In the genomic region with DNA sequence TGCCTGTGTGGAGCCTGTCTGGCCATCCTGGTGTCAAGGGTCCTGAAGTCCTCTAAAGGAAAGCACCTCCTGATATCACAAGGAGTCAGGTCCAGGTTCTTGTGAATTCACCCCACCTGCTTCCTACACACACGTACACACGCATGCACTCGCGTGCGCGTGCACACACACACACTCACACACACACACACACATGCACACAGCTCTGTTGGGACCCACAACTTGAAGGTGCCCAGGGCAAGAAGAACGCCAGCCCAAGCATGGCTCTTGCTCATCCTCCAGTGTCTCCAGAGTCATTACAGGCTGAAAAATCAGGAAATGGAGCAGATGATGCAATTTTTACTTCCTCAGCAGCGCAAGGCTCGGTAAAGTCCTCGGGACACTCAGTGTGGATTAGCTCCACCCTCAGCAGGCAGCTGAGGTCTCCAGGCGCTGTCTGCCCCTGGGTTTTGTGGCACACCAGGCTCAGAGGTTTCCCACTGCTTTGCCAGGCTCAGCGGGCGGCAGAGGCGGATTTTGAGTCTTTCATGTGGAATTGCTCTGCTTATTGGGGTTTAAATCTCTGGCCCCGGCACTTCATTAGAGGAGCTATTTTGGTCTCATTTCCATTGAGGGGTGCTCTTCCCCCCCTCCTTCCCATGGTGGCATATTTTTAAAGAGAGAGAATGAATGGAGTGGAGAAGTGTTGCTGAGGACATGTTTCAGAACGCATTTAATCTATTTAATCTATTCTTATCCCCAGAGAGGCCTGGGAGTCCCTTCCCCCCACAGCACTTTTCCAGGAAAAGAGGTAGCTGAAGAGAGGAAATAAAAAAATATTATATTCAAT, we compare ENCODE assay signal across 9 mouse cellular contexts. TPM values are rescaled to one million over a fixed set of nuclear protein-coding genes. Genes with fewer than 3 reads are reported as not detected.
DNase-seq lines count a peak whose midpoint lies in the region; ATAC-seq and TF ChIP-seq lines count a peak whose summit lies in the region.
"Had no signal": no experiment of that assay in that cellular context is flagged by ENCODE, and none has a peak within 500 bp of the region (broad histone marks: within the 10 kb centered on the region; RNA-seq: fewer than 3 reads in every experiment).

No protein-coding gene starts in this region.

- peak overlapping the region; percentile 47 for H3K9ac ChIP-seq in heart, embryonic 13.5 days
- H3K9ac ChIP-seq in stomach, postnatal 0 days (ENCODE audit: low read length): no peak overlapping the region
- H3K9ac ChIP-seq in kidney, embryonic 14.5 days (ENCODE audit: low read depth, low read length): no peak overlapping the region

- ATAC-seq in heart, embryonic 13.5 days (ENCODE audit: extremely low read depth, insufficient number of reproducible peaks, low FRiP score, low TSS enrichment): no peak
- ATAC-seq in stomach, postnatal 0 days (ENCODE audit: low FRiP score, low TSS enrichment): no peak
- no peak for ATAC-seq in kidney, embryonic 14.5 days (ENCODE audit: low FRiP score, low TSS enrichment)
- ATAC-seq: activated CD4-positive, CD25-positive, alpha-beta regulatory T cell, adult 4 months had no signal

- no peak for TF ChIP-seq EP300 in stomach, postnatal 0 days (optimal IDR thresholded peaks at IDR 0.05)

- no peak overlapping the region for H3K4me3 ChIP-seq in heart, embryonic 13.5 days
- H3K4me3 ChIP-seq in stomach, postnatal 0 days (ENCODE audit: low read depth, low read length): no peak overlapping the region
- no peak overlapping the region for H3K4me3 ChIP-seq in kidney, embryonic 14.5 days (ENCODE audit: low read length)

- H3K9me3 ChIP-seq in heart, embryonic 13.5 days: no peaks in the 10 kb centered on the region
- no peaks in the 10 kb centered on the region for H3K9me3 ChIP-seq in stomach, postnatal 0 days (ENCODE audit: control insufficient read depth, low read length)
- H3K9me3 ChIP-seq in kidney, embryonic 14.5 days (ENCODE audit: control insufficient read depth, low read length): no peaks in the 10 kb centered on the region

- H3K4me1 ChIP-seq in heart, embryonic 13.5 days: peaks cover 10% of the 10 kb centered on the region
- H3K4me1 ChIP-seq in stomach, postnatal 0 days (replicated peaks; ENCODE audit: control insufficient read depth, insufficient read depth): peaks cover 2% of the 10 kb centered on the region; the same call in 1 of the 2 replicates
- H3K4me1 ChIP-seq in kidney, embryonic 14.5 days (ENCODE audit: control insufficient read depth, insufficient read depth, low read length): peaks cover 8% of the 10 kb centered on the region; the same call in 1 of the 2 replicates

- DNase-seq in right cerebral cortex, postnatal 14 days: peak; percentile 23
- no peak for DNase-seq in right cerebral cortex, postnatal 25 days
- peak; percentile 29 for DNase-seq in lung, postnatal 25 days (ENCODE audit: low spot score)
- DNase-seq in spleen, postnatal 4 days (ENCODE audit: low spot score in 2 of 2): no peak
- DNase-seq in stomach, postnatal 0 days (ENCODE audit: low spot score): no peak

- no peak for TF ChIP-seq CTCF in stomach, postnatal 0 days (IDR thresholded peaks at IDR 0.05; ENCODE audit: low read depth)

- no peaks in the 10 kb centered on the region for H3K36me3 ChIP-seq in heart, embryonic 13.5 days
- no peaks in the 10 kb centered on the region for H3K36me3 ChIP-seq in stomach, postnatal 0 days (ENCODE audit: control insufficient read depth, insufficient read depth, low read length)
- H3K36me3 ChIP-seq in kidney, embryonic 14.5 days (ENCODE audit: control insufficient read depth, insufficient read depth, low read length): no peaks in the 10 kb centered on the region

- 40% methylated on average over 16 of the region's 16 CpGs for WGBS in heart, embryonic 13.5 days
- WGBS in stomach, postnatal 0 days: 54% methylated on average over 16 of the region's 16 CpGs
- 56% methylated on average over 16 of the region's 16 CpGs for WGBS in kidney, embryonic 14.5 days

- no peaks in the 10 kb centered on the region for H3K27me3 ChIP-seq in heart, embryonic 13.5 days (replicated peaks)
- no peaks in the 10 kb centered on the region for H3K27me3 ChIP-seq in stomach, postnatal 0 days (ENCODE audit: control insufficient read depth, insufficient read depth, low read length)
- no peaks in the 10 kb centered on the region for H3K27me3 ChIP-seq in kidney, embryonic 14.5 days (ENCODE audit: control insufficient read depth, insufficient read depth, low read length)

- no peak overlapping the region for H3K27ac ChIP-seq in heart, embryonic 13.5 days (replicated peaks)
- H3K27ac ChIP-seq in stomach, postnatal 0 days (replicated peaks): no peak overlapping the region
- no peak overlapping the region for H3K27ac ChIP-seq in kidney, embryonic 14.5 days (ENCODE audit: low read depth, low read length)

- H3K4me2 ChIP-seq in heart, embryonic 13.5 days: peak overlapping the region; percentile 48
- no peak overlapping the region; the same call in 1 of the 2 replicates for H3K4me2 ChIP-seq in stomach, postnatal 0 days (replicated peaks; ENCODE audit: low read depth)
- H3K4me2 ChIP-seq in kidney, embryonic 14.5 days (replicated peaks; ENCODE audit: low read depth, low read length): no peak overlapping the region

RNA-seq across cellular contexts. Expression of a gene that starts 46.9 kb away (rescaled TPM):
- polyA plus RNA-seq in heart, embryonic 13.5 days (2015; fragmentation: Nextera tagmentation; extraction: Ambion mirVana): 0.17 and 0.36 TPM in 2 replicates
- 0.05 and 0.07 TPM in 2 replicates for polyA plus RNA-seq in stomach, postnatal 0 days (2015; fragmentation: Nextera tagmentation; extraction: Ambion mirVana)
- not detected in 2 replicates for polyA plus RNA-seq in kidney, embryonic 14.5 days (2014; fragmentation: Nextera tagmentation; extraction: Ambion mirVana)
- polyA plus RNA-seq: small intestine, adult 2 months had no signal

Comparison
In these comparisons a context has a peak if more than half of its experiments do, and no peak if none do; other contexts are left out.
1. DNase-seq: peak in right cerebral cortex, postnatal 14 days (single experiment) and lung, postnatal 25 days (single experiment); none in right cerebral cortex, postnatal 25 days (single experiment), spleen, postnatal 4 days (0 of 2) and stomach, postnatal 0 days (single experiment).